Mouse (Mus musculus): ENCODE measurements around the gene Sypl2.

GRCm38 (mm10) chr3:108186098-108187047 is 40.1 kb downstream of the Sypl2 start, which contains the start of gene Amigo1:
- TF ChIP-seq FLI1 (IDR thresholded peaks at IDR 0.05; ENCODE audit: low read length) (no peak), GATA1 (IDR thresholded peaks at IDR 0.05; ENCODE audit: borderline replicate concordance, low read length) (no peak)
